Mouse (Mus musculus): Measurements from ENCODE around the gene Nek1.

The Nek1 gene

GRCm38 (mm10) chr8:61158540-61158939, 165.5 kb downstream of the Nek1 start:
- DNase-seq (ENCODE audit: low spot score) = no peak

- DNase-seq (ENCODE audit: low spot score) = no peak
Observed at GRCm38 (mm10) chr8:61161461-61162185, 168.6 kb downstream of the Nek1 start.

GRCm38 (mm10) chr8:61162186-61162566, 169.2 kb downstream of the Nek1 start:
- no peak for DNase-seq (ENCODE audit: low spot score)

GRCm38 (mm10) chr8:61171546-61171945, 178.6 kb downstream of the Nek1 start:
- DNase-seq (ENCODE audit: low spot score) = no peak

GRCm38 (mm10) chr8:61173921-61174492, 181.0 kb downstream of the Nek1 start:
- no peak for DNase-seq (ENCODE audit: low spot score)

GRCm38 (mm10) chr8:61175876-61176275, 182.9 kb downstream of the Nek1 start:
- DNase-seq (ENCODE audit: low spot score) = no peak

- no peak for DNase-seq (ENCODE audit: low spot score)
Observed at GRCm38 (mm10) chr8:61177680-61178593, 184.9 kb downstream of the Nek1 start.

- no peak for DNase-seq (ENCODE audit: low spot score)
Observed at GRCm38 (mm10) chr8:61178594-61179140, 185.7 kb downstream of the Nek1 start.
